Mouse (Mus musculus): ENCODE results near the gene Dhrs3.

Gene Dhrs3

GRCm38 (mm10) chr4:144972948-144973720 lies 80.5 kb downstream of the Dhrs3 start:
- DNase-seq (ENCODE audit: low spot score in 2 of 2), result no peak

GRCm38 (mm10) chr4:144974458-144974857 lies 81.8 kb downstream of the Dhrs3 start:
- DNase-seq (ENCODE audit: low spot score in 2 of 2), result no peak

GRCm38 (mm10) chr4:144975505-144975904 lies 82.9 kb downstream of the Dhrs3 start:
- DNase-seq (ENCODE audit: low spot score in 2 of 2), result no peak

GRCm38 (mm10) chr4:144977057-144977456 lies 84.4 kb downstream of the Dhrs3 start:
- no peak for DNase-seq (ENCODE audit: low spot score in 2 of 2)
